Mouse (Mus musculus): ENCODE results near the gene Slc27a2.

- TF ChIP-seq CTCF (IDR thresholded peaks at IDR 0.05; ENCODE audit: borderline replicate concordance, extremely low read depth, insufficient read depth, insufficient read length) (no peak), POLR2A (IDR thresholded peaks at IDR 0.05; ENCODE audit: borderline replicate concordance, extremely low read depth, insufficient read depth, insufficient read length, poor library complexity, severe bottlenecking) (no peak)
Measured at GRCm38 (mm10) chr2:126551244-126551890, 840 bp upstream of the Slc27a2 start.
